Comparison of ENCODE assay signal across 27 mouse cellular contexts in the genomic region with DNA sequence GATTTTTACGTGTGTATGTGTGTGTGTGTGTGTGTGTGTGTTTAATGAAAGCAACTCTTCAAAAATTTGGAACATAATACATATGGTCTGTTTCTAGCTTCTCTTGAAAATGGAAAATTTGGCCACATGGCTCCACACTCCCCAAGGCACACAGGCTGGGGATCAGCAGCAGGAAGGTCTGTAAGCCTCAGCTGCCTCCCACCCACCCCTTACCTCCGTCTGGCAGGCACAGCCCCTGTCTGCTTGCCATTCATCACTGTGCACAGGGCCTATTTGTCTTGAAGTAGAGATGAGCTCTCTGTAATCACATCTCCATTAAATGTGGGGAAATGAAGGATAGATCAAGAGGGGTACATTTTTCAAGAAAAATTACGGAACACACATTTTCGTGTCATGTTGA.
DNase-seq lines count a peak whose midpoint lies in the region; ATAC-seq and TF ChIP-seq lines count a peak whose summit lies in the region.
"Had no signal": no experiment of that assay in that cellular context is flagged by ENCODE, and none has a peak within 500 bp of the region (broad histone marks: within the 10 kb centered on the region; RNA-seq: fewer than 3 reads in every experiment).

No protein-coding gene starts in this region.

- ATAC-seq in forebrain, embryonic 13.5 days: peak; percentile 68; the same call in 1 of the 2 replicates
- no peak for ATAC-seq in forebrain, postnatal 0 days
- peak; percentile 61 for ATAC-seq in hindbrain, embryonic 13.5 days (ENCODE audit: low FRiP score)
- ATAC-seq in hindbrain, postnatal 0 days: no peak
- 0 out of 2 replicates have a peak, but pooled peaks have one; percentile 36 for ATAC-seq in hindbrain, embryonic 15.5 days (ENCODE audit: low FRiP score, low read depth)

- H3K27ac ChIP-seq in forebrain, embryonic 13.5 days: peak overlapping the region; percentile 31; the same call in 1 of the 2 replicates
- no peak overlapping the region for H3K27ac ChIP-seq in forebrain, postnatal 0 days (ENCODE audit: low read depth, low read length)
- peak overlapping the region; percentile 77 for H3K27ac ChIP-seq in hindbrain, embryonic 13.5 days
- H3K27ac ChIP-seq in hindbrain, postnatal 0 days: no peak overlapping the region
- H3K27ac ChIP-seq in hindbrain, embryonic 15.5 days (replicated peaks): peak overlapping the region; percentile 58
- H3K27ac ChIP-seq: embryonic facial prominence, embryonic 12.5 days; heart, embryonic 10.5 days; heart, embryonic 15.5 days; kidney, embryonic 15.5 days; limb, embryonic 12.5 days; liver, embryonic 15.5 days; stomach, embryonic 15.5 days had no signal

- H3K4me1 ChIP-seq in forebrain, embryonic 13.5 days: peaks cover 44% of the 10 kb centered on the region
- peaks cover 15% of the 10 kb centered on the region for H3K4me1 ChIP-seq in forebrain, postnatal 0 days (ENCODE audit: insufficient read depth)
- H3K4me1 ChIP-seq in hindbrain, embryonic 13.5 days (replicated peaks): peaks cover 51% of the 10 kb centered on the region
- peaks cover 13% of the 10 kb centered on the region for H3K4me1 ChIP-seq in hindbrain, postnatal 0 days (ENCODE audit: insufficient read depth, low read length)
- H3K4me1 ChIP-seq in hindbrain, embryonic 15.5 days (replicated peaks): peaks cover 43% of the 10 kb centered on the region
- H3K4me1 ChIP-seq: heart, embryonic 10.5 days; heart, embryonic 15.5 days; kidney, embryonic 15.5 days; liver, embryonic 15.5 days; stomach, embryonic 15.5 days had no signal

- H3K27me3 ChIP-seq in forebrain, embryonic 13.5 days: no peaks in the 10 kb centered on the region
- H3K27me3 ChIP-seq in forebrain, postnatal 0 days (ENCODE audit: insufficient read depth, low read length): no peaks in the 10 kb centered on the region
- H3K27me3 ChIP-seq in hindbrain, embryonic 13.5 days: no peaks in the 10 kb centered on the region
- no peaks in the 10 kb centered on the region for H3K27me3 ChIP-seq in hindbrain, postnatal 0 days (ENCODE audit: insufficient read depth, low read length)
- H3K27me3 ChIP-seq in hindbrain, embryonic 15.5 days: no peaks in the 10 kb centered on the region
- H3K27me3 ChIP-seq: embryonic facial prominence, embryonic 12.5 days; heart, embryonic 15.5 days; liver, embryonic 15.5 days; stomach, embryonic 15.5 days had no signal

- H3K9me3 ChIP-seq in forebrain, embryonic 13.5 days (replicated peaks): no peaks in the 10 kb centered on the region
- H3K9me3 ChIP-seq in forebrain, postnatal 0 days (ENCODE audit: low read length): no peaks in the 10 kb centered on the region
- no peaks in the 10 kb centered on the region for H3K9me3 ChIP-seq in hindbrain, embryonic 13.5 days
- H3K9me3 ChIP-seq in hindbrain, postnatal 0 days (ENCODE audit: low read length): no peaks in the 10 kb centered on the region
- H3K9me3 ChIP-seq in hindbrain, embryonic 15.5 days: no peaks in the 10 kb centered on the region
- H3K9me3 ChIP-seq: embryonic facial prominence, embryonic 12.5 days; heart, embryonic 10.5 days; heart, embryonic 15.5 days; kidney, embryonic 15.5 days; limb, embryonic 12.5 days; liver, embryonic 15.5 days; stomach, embryonic 15.5 days had no signal

- no peak overlapping the region for H3K4me2 ChIP-seq in forebrain, embryonic 13.5 days
- no peak overlapping the region for H3K4me2 ChIP-seq in forebrain, postnatal 0 days (ENCODE audit: low read depth)
- no peak overlapping the region for H3K4me2 ChIP-seq in hindbrain, embryonic 13.5 days
- no peak overlapping the region for H3K4me2 ChIP-seq in hindbrain, postnatal 0 days (ENCODE audit: low read depth, low read length)
- no peak overlapping the region for H3K4me2 ChIP-seq in hindbrain, embryonic 15.5 days
- H3K4me2 ChIP-seq: embryonic facial prominence, embryonic 12.5 days; heart, embryonic 15.5 days; kidney, embryonic 15.5 days; limb, embryonic 12.5 days; liver, embryonic 15.5 days; lung, embryonic 14.5 days; stomach, embryonic 15.5 days had no signal

- TF ChIP-seq CTCF in forebrain, postnatal 0 days (IDR thresholded peaks at IDR 0.05; ENCODE audit: low read depth): no peak
- no peak for TF ChIP-seq CTCF in hindbrain, postnatal 0 days (IDR thresholded peaks at IDR 0.05; ENCODE audit: low read depth)
- no peak for TF ChIP-seq CTCF in brain, embryonic 14.5 days (IDR thresholded peaks at IDR 0.05; ENCODE audit: borderline replicate concordance, extremely low read depth, insufficient read depth, insufficient read length)

- H3K4me3 ChIP-seq in forebrain, embryonic 13.5 days: no peak overlapping the region
- H3K4me3 ChIP-seq in forebrain, postnatal 0 days (ENCODE audit: low read depth, low read length): no peak overlapping the region
- no peak overlapping the region for H3K4me3 ChIP-seq in hindbrain, embryonic 13.5 days
- H3K4me3 ChIP-seq in hindbrain, postnatal 0 days (ENCODE audit: low read length): no peak overlapping the region
- no peak overlapping the region for H3K4me3 ChIP-seq in hindbrain, embryonic 15.5 days
- H3K4me3 ChIP-seq: embryonic facial prominence, embryonic 12.5 days; heart, embryonic 10.5 days; heart, embryonic 15.5 days; kidney, embryonic 15.5 days; limb, embryonic 12.5 days; liver, embryonic 15.5 days; stomach, embryonic 15.5 days had no signal

- no peaks in the 10 kb centered on the region for H3K36me3 ChIP-seq in forebrain, embryonic 13.5 days (ENCODE audit: poor library complexity, severe bottlenecking)
- no peaks in the 10 kb centered on the region for H3K36me3 ChIP-seq in forebrain, postnatal 0 days (ENCODE audit: insufficient read depth)
- no peaks in the 10 kb centered on the region for H3K36me3 ChIP-seq in hindbrain, embryonic 13.5 days
- H3K36me3 ChIP-seq in hindbrain, postnatal 0 days (ENCODE audit: insufficient read depth, low read length): no peaks in the 10 kb centered on the region
- no peaks in the 10 kb centered on the region for H3K36me3 ChIP-seq in hindbrain, embryonic 15.5 days
- H3K36me3 ChIP-seq: embryonic facial prominence, embryonic 12.5 days; G1E; heart, embryonic 10.5 days; heart, embryonic 15.5 days; kidney, embryonic 15.5 days; limb, embryonic 12.5 days; liver, embryonic 15.5 days; stomach, embryonic 15.5 days had no signal

- H3K9ac ChIP-seq in forebrain, embryonic 13.5 days: no peak overlapping the region
- no peak overlapping the region for H3K9ac ChIP-seq in forebrain, postnatal 0 days
- no peak overlapping the region for H3K9ac ChIP-seq in hindbrain, embryonic 13.5 days
- H3K9ac ChIP-seq in hindbrain, postnatal 0 days (replicated peaks; ENCODE audit: low read length): no peak overlapping the region
- H3K9ac ChIP-seq in hindbrain, embryonic 15.5 days: no peak overlapping the region
- H3K9ac ChIP-seq: embryonic facial prominence, embryonic 12.5 days; heart, embryonic 15.5 days; kidney, embryonic 15.5 days; limb, embryonic 12.5 days; liver, embryonic 15.5 days; lung, embryonic 14.5 days; stomach, embryonic 15.5 days had no signal

- 69% methylated on average over 4 of the region's 4 CpGs for WGBS in forebrain, embryonic 13.5 days
- WGBS in forebrain, postnatal 0 days: 55% methylated on average over 4 of the region's 4 CpGs
- WGBS in hindbrain, embryonic 13.5 days: 49% methylated on average over 4 of the region's 4 CpGs
- WGBS in hindbrain, postnatal 0 days: 60% methylated on average over 4 of the region's 4 CpGs
- 60% methylated on average over 4 of the region's 4 CpGs for WGBS in hindbrain, embryonic 15.5 days

- DNase-seq in forebrain, postnatal 0 days: no peak
- DNase-seq in hindbrain, postnatal 0 days (ENCODE audit: low spot score): no peak
- peak; percentile 72 for DNase-seq in brain, embryonic 14.5 days (ENCODE audit: low read depth)
- DNase-seq in cerebellum, postnatal 14 days: no peak
- DNase-seq in gastrocnemius, postnatal 25 days: no peak
- DNase-seq: adrenal gland, adult 8-10 months; cerebellum, adult 8-10 months; cerebellum, postnatal 36 days; embryo, embryonic 11 days; gastrocnemius, postnatal 10 days; heart, postnatal 36 days; kidney, adult 18-20 months; kidney, postnatal 25 days; lung, embryonic 14.5 days; lung, postnatal 14 days; thymus, postnatal 14 days had no signal

- TF ChIP-seq POLR2A in brain, embryonic 14.5 days (IDR thresholded peaks at IDR 0.05; ENCODE audit: borderline replicate concordance, extremely low read depth, insufficient read depth, insufficient read length, poor library complexity, severe bottlenecking): no peak

Comparison
In these comparisons a context has a peak if more than half of its experiments do, and no peak if none do; other contexts are left out.
1. ATAC-seq: peak in forebrain, embryonic 13.5 days (single experiment), hindbrain, embryonic 13.5 days (single experiment) and hindbrain, embryonic 15.5 days (single experiment); none in forebrain, postnatal 0 days (single experiment) and hindbrain, postnatal 0 days (single experiment).
2. H3K27ac ChIP-seq: peak in forebrain, embryonic 13.5 days (single experiment), hindbrain, embryonic 13.5 days (single experiment) and hindbrain, embryonic 15.5 days (single experiment); none in forebrain, postnatal 0 days (single experiment) and hindbrain, postnatal 0 days (single experiment).